Mouse (Mus musculus): ENCODE data around the gene Nav2.

DNA sequence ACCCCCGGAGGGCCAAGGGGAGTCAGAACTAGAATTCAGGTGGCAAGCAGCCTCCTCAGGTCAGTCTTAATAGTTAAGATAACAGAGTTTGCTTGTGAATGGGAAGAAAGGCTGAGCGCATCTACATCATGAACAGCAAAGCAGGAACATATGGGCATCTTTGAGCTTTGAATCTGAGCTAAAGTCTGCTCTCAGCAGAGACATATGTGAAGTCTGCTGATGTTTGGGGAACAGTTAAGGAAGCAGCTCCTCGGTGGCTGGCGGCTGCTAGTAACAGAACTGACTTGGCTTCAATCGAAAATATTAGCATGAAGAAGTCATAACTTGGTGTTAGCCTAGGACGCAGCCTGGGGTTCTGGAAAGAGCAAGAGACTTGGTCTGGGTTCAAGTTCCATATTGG, 102.2 kb downstream of the Nav2 start:
- TF ChIP-seq CTCF (IDR thresholded peaks at IDR 0.05): no peak
- no peak for TF ChIP-seq EP300 (IDR thresholded peaks at IDR 0.05)

Data from lung, postnatal 0 days (tissue).